Mouse (Mus musculus) frontal cortex, postnatal 25 days (tissue): ENCODE data around the gene Spop.

Experiments
- DNase-seq, 2 experiments: peaks; one replicate each; pipeline ENCODE4 v3.0.0; 2022; ENCODE audit warnings: low spot score in 2 of 2

Gene Spop

GRCm38 (mm10) chr11:95519996-95520395, 106.1 kb downstream of the Spop start:
- DNase-seq = no peak

DNA sequence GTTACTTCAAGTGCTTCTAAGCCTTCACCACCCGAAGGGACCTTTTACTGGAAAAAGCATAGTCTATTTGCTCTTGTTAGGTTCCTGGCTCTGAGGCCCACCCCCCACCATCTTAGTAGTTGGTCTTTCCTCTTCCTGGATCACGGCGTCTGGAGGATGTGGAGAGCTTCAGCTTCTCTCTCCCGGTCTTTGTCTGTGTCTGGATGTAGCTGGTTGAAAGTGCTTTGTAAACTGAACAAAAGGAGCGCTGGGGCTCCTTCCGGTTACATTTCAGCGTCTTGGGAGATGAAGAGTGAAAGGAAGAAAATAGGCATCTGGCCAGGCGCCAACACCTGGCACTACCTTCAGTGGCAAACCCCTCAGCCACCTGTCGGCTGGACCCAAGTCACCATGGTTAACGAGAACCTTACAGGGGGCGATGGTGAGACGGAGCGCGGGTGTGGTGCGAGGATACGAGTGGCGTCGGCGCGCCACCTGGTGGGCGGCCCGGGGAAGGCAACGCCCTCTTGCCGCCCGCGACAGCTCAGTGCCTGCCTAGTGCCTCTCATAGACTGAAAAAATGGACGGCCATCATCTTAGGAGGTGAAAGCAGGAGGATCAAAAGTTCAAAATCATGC, 106.7 kb downstream of the Spop start:
- peak; percentile 79 to 84 for DNase-seq

DNA sequence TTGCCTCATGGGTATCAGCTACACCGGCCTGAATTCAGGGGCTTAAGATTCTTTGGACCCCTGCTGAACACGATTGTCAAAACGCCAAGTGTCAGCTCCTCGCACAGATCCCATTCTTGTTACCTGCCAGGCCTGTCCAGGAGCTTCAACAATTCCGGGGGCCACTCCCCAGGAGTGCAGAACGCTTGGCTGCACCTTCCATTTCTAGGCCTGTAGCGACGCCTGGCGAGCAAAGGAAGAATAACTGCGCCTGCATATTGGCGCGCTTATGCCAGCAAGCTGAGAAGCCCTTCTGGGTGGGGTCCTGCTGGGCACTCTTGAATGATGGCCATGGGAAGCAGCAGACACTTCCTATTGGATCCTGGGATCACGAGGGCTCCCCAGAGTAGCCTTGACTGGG, 107.7 kb downstream of the Spop start:
- peak; percentile 69 to 70 for DNase-seq

DNA sequence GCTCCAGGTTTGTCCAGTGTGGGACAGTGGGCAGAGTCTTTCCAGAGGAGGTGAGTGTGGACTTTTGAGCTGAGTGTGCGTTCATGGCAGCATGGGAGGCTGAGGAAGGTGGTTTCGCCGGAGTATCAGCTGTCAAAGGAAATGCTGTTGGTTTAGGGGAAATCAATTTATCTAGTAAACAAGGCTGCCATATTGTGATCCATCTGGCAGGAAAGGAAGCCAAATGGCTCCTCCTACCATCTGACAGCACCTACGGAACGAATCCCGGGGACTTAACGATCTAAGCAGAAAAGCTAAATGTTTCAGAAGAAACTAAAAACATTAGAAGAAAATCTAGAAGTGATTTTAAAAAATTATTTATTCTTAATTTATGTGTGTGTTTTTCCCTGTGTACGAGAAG, 113.4 kb downstream of the Spop start:
- no peak for DNase-seq

DNA sequence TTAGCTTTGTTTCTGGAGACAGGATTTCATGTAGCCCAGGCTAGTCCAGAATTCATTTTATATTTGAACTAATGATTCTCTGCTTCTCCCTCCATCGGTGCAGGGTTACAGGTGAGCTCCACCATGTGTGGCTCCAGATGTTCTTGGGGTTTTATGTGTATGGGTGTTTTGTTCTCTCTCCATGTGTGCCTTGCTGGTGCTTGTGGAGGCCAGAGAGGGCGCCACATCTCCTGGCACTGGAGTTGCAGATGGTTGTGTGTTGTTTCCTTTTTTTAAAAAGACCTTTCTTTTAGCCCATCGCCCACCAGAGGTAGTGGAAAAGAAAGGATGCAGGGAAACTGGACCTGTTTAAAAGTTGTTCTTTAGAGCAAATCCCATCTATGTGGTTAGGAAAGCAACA, 114.4 kb downstream of the Spop start:
- DNase-seq = no peak

- DNase-seq = no peak
Observed at GRCm38 (mm10) chr11:95532353-95533072, 118.6 kb downstream of the Spop start.

GRCm38 (mm10) chr11:95533484-95534160, 119.7 kb downstream of the Spop start:
- DNase-seq = peak; percentile 76 to 82

DNA sequence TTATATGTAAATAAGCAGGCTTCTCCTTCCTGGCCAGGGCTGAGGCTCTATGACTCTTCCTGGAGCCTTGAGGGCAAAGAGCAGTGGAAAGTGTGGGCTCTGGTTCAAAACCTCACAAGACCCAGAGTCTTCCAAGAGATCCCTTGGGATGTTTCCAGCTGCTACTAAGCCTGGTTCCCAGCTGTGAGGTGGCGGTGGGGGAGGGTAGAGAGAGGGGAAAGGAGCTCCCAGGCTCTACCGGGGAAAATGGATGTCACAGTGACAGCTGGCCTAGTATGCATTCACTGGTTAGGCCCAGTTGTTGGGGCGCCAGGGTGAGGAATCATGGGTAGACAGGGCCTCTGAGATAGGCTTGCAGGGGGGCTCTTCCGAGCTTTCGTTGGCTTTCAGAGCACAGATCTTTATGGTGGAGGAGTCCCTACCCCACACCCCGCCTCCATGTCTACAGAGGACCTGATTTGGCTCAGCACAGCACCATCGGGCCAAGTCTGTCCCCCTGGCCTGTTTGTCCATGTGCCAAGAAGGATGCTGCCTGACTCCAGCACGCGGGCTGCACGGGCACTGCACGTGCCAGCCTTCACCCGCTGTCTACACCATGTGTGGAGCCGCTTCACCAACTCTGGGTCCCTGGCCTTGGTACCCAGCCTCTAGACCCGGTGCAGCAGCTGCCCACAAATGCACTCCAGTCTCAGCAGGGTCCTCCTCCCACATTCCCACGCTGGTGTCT, 124.7 kb downstream of the Spop start:
- DNase-seq = no peak

GRCm38 (mm10) chr11:95540637-95541385, 126.9 kb downstream of the Spop start:
- DNase-seq = no peak
